Mouse (Mus musculus): Measurements from ENCODE around the gene Ube4a.
A peak's percentile ranks its signal among the peaks of the same experiment; 100 is the strongest.

The Ube4a gene

GRCm38 (mm10) chr9:44899716-44900115, 65.7 kb downstream of the Ube4a start:
- no peak for DNase-seq (ENCODE audit: low spot score)

DNA sequence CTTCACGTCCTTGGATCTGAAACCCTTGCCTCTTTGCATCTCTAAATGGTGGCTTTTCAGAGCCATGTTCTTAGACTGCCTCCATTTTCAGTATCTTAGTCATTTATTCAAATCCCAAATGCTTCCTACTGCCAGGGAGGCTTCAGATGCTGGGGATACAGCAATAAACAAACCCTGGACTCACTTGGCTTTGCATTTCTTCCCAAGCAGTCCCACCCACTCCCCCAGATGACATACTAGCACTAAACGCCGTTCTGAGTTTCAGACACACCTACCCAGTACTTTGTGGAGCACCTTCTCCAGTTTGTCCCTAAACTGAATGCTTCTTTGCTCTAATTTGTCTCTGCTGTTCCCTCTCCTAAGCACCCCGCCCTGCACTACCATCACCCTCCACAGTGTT, 68.4 kb downstream of the Ube4a start:
- no peak for DNase-seq (ENCODE audit: low spot score)

GRCm38 (mm10) chr9:44892664-44893063, 72.7 kb downstream of the Ube4a start:
- no peak for DNase-seq (ENCODE audit: low spot score)

- no peak for DNase-seq (ENCODE audit: low spot score)
These were observed 74.2 kb downstream of the Ube4a start for GRCm38 (mm10) chr9:44891210-44891609.

DNA sequence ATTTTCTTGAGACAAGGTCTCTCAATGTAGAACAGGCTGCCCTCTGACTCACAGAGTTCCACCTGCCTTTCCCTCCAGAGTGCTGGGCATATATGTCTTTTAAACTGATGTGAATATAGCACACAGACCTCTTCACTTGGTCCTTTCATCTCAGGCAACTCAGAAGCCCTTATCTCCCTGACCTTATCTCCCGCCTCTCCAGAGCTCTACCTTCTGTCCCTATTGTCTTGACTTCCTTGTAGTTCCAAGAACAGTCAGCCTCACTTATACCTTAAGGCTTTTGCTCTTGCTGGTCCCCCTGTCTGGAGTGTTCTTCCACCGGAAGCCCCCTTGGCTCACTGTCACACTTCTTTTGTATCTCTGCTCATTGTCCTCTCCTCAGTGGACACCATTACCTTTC, 75.3 kb downstream of the Ube4a start:
- no peak for DNase-seq (ENCODE audit: low spot score)

- no peak for DNase-seq (ENCODE audit: low spot score)
These were observed 77.2 kb downstream of the Ube4a start for GRCm38 (mm10) chr9:44888114-44888624.

GRCm38 (mm10) chr9:44882981-44883569, 82.3 kb downstream of the Ube4a start:
- peak; percentile 67 for DNase-seq (ENCODE audit: low spot score)

DNA sequence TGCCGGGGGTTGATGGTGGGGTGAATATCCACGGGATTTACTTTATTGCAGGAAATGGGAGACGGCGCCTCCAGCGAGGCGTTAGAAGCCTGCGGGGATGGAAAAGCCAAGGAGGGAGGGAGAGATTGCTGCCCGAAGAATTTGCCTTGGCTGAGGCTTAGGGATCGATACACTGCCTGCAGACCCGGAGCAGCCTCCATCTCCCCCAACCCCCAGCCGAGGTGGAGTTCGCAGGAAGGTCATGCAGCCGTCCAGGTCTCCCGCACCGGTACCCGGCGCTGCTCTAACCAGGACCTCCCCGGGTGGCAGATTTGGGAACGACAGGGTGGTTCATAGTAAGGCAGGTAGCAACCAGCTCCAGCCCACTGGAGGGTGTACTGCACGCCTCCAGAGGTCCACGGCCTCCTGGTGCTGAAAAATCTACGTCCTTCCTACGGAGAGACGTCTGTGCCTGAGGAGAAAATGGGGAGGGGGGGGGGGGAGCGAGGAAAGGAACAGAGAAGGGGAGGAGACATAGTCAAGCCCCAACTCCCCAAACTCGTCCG, 82.9 kb downstream of the Ube4a start:
- peak; percentile 55 for DNase-seq (ENCODE audit: low spot score)

DNA sequence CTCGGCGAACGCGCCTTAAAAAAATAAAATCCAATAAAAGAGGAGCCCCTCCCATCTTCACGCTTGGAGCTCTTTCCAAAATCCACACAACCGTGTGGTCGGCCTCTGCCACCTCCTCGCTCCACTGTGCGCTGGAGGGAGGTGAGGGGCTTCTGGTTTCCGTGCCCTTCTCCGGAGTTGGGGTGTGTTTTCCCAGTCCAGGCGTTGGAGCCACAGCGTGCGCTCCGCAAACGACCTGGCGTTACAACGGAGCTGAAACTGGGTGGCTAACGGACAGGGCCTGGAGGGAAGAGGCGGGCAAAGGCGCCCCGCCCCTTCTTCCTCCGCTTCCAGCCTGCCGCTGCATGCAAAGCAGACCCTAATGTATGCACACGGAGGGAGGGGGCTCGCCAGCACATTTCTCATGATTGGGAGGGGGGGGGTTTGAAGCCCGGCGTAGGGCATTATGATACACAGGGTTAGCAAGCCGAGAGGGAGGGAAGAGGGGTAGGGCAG, 83.4 kb downstream of the Ube4a start:
- peak; percentile 71 for DNase-seq (ENCODE audit: low spot score)

DNA sequence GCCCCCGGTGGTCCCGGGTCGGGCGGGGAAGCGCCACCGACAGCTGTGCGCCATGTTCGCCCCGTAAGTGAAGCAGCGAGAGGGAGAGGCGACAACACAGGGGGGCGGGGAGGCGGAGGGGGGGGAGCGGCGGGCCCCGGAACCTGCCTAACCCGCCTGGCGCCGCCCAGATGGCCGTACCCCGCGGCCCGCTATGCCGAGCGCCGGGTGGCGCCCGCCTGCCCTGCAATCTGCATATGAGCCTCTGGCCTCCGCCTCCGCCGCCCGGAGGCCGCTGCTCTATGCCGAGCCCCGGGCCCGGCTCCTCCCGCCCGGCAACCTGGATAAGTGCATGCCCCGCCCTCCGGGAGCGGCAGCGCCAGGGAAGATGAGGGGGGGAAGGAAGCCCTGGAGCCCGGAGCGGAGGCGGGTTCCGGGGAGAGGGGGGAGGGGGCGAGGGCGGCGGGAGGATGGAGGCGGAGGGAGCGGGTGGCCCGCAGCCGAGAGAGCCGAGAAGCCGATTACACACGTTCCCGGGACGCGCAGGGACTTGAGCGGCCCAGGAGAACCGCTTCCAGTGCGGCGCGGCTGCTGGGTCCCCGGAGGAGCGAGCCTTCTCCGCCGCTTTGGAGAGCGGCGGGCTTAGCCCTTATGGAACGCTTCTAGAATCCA, 84.1 kb downstream of the Ube4a start, which contains the start of gene Kmt2a:
TSS of gene Kmt2a (minus strand) at position 76 of the 651 bp plus-strand sequence.
- DNase-seq (ENCODE audit: low spot score) = peak; percentile 98

DNA sequence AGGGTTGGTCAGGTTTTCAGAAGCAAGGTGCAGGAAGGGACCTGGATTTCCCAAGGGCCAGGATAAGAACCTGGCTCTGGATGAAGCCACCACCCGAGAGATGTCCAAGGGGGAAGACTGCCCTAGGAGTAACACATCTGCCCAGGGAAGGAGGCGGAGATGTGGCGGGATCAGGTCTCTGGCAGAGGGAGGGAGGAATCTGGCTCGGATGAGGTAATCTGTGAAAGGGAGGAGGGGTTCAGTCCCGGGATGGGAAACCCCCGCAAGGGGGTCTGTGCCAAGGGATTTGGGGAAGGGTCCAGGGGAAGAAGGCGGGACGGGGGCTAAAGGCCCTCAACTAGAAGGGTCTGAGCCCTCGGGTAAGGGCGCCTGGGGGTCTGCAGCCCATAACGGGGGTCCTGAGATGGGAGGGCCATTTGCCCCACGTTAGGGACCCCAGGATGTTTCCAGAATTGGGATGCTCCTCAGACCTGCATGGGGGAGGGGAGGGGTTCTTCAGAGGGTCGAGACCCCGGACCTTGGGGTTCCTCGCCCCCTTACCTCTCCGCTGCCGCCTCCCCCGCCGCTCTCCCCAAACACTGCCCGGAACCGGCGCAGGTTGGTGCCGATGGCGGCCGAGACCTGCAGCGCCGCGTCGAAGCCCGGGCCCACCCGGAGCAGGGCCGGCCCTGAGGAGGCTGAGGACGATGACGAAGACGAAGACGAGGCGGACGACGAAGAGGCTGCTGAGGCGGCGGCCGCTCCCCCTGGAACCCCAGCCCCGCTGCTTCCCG, 84.9 kb downstream of the Ube4a start:
- peak; percentile 27 for DNase-seq (ENCODE audit: low spot score)

GRCm38 (mm10) chr9:44879694-44880271, 85.6 kb downstream of the Ube4a start:
- DNase-seq (ENCODE audit: low spot score) = no peak

DNA sequence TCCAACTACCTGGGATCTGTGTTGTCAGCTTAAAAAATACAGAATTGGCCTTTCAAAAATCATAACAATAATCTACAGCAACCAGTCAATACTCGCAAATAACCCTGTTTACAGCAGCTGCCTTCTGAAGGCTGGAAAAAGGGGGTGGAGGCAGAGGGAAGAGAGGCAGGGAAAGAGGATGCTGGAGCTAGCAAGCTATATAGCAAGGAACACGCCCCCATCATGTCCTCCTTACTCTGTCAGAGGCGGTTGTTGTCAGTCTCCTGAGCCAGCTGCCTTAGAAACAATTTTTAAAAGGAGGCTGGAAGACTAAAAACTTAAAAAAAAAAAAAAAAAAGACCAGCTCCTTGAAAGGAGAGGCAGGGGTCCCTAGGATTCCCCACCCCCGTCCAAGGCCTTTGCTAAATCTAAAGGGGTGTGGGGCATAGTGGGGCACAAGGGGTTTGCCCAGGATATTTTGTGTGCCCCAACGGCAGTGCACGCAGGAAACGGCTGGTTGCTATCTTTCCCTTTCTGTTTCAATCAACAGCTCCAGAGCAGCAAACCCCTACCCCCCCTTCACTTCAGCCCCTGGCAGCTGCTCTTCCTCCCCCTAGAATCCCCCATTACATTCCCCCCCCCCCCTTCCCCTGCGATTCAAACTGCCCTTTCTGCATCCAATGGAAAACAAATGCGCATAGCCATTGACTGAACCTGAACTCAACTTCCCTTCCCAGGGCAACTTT, 86.5 kb downstream of the Ube4a start:
- DNase-seq (ENCODE audit: low spot score) = no peak

DNA sequence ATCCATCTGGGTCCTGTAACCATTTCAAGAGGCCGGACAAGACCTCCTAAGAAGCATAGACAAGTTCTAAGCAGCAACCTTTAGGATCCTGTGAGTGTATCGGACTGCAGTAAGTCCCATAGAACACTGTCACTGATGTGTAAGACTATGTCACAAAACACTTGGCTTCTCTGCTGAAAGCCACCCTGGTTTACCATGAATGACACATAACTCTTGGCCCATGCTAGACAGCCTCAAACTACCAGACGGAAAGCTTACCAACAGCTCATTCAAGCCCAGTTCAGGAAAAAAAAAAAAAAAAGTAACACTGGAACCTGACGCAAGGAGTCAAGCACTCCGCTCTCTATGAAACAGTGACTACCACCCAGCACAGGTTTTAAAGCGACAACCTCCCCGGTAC, 87.7 kb downstream of the Ube4a start:
- DNase-seq (ENCODE audit: low spot score) = no peak

DNA sequence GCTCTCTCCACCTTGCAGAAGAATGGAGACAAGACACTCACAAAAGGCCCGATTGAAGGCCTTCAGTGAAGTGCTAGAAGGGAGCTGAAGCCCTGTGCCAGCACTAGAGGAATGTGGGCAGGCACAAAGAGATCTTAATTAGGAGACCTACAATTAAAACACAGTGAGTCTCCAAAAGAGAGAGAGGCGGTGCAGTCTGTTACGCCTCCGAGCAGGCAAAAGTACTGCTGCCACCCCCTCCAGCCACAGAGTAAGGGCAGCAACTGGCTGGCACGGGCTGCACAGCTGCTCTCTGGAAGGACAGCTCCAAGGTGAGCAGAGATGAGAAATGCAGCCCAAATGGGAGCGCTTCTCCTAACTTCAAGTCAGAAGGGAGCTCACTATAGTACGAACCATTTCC, 89.9 kb downstream of the Ube4a start:
- peak; percentile 52 for DNase-seq (ENCODE audit: low spot score)

DNA sequence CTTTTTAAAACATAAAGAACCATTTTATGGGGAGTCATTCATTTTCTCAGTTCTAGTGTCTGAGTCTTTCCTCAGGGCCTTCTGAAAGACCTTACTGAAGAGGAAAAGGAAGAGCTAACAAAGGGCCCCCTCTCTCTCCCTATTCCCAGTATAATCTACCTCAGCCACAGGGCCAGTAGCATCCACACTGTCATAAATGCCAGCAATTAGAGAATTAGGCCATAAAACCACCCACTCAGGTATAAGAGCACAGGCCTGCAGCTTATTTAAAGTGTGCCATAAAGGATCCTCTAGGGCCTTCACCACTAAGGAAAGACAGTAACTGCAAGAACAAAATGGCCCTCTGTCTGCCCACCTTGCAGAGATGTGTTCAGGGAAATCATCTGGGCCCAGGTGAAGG, 91.2 kb downstream of the Ube4a start:
- no peak for DNase-seq (ENCODE audit: low spot score)

DNA sequence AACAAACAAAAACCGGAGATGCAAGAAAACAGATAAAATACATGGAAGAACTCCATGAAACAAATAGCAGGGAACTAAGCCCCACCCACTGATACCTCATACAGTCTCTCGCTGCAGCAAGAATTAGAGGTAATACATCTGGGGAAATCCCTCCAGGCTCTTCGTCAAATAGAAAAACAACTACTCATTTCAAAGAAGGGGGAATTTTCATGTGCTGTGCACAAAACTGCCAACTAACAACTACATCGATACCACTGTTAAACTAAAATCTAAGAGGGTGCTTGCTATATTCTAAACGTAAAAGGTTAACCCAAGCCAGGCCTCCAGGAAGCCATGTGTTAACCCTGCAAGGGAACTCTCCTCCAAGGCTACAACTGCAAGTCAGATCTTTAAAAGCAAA, 91.7 kb downstream of the Ube4a start:
- DNase-seq (ENCODE audit: low spot score) = no peak

Measured in layer of hippocampus, adult 11-12 months (tissue).